Mouse (Mus musculus) CH12.LX (cell line): ENCODE results near the gene Tmem215. TPM values are rescaled to one million over a fixed set of nuclear protein-coding genes. Genes with fewer than 3 reads are reported as not detected.

ENCODE experiments used
- DNase-seq: peaks from one replicate; pipeline ENCODE4 v3.0.0-alpha.2; 2013; ENCODE audit errors: extremely low read depth
- H3K27ac ChIP-seq: 2 replicates; pipeline ENCODE4 v1.5.1; 2012; ENCODE audit warnings: low read depth, mild to moderate bottlenecking, control low read depth, moderate library complexity; ENCODE audit not compliant: insufficient read depth
- H3K27me3 ChIP-seq: replicated peaks from 2 replicates; pipeline ENCODE3; 2012; ENCODE audit warnings: inconsistent platforms
- H3K36me3 ChIP-seq, 2 experiments: replicated peaks in 1 of 2; 2 replicates each; pipeline versions ENCODE3 to v1.6.1; 2012; ENCODE audit warnings: inconsistent platforms in 1 of 2, low read length in 1 of 2, mild to moderate bottlenecking in 1 of 2, mixed read lengths in 1 of 2, moderate library complexity in 1 of 2; ENCODE audit not compliant: control insufficient read depth in 1 of 2, insufficient read depth in 1 of 2
- H3K4me1 ChIP-seq, 2 experiments: 2 replicates each; pipeline ENCODE4 v1.6.1; 2012; ENCODE audit warnings: inconsistent platforms in 1 of 2, moderate library complexity in 1 of 2; ENCODE audit not compliant: insufficient read depth in 2 of 2, control insufficient read depth in 1 of 2
- H3K4me2 ChIP-seq: 2 replicates; pipeline ENCODE4 v1.6.1; 2012; ENCODE audit warnings: low read depth, mild to moderate bottlenecking, control low read depth; ENCODE audit not compliant: poor library complexity, insufficient read depth, severe bottlenecking
- H3K4me3 ChIP-seq, 3 experiments: fragments of 150-350 bp in 1 of 3; sonication (generic) in 1 of 3; replicated peaks in 1 of 3; 2 replicates each; pipeline versions ENCODE3 to v1.5.1; 2011 to 2012; ENCODE audit warnings: low read depth in 2 of 3, low read length in 2 of 3, mild to moderate bottlenecking in 2 of 3, moderate library complexity in 2 of 3, control low read depth in 1 of 3, improper control_type of control experiment in 1 of 3, inconsistent platforms in 1 of 3, mixed read lengths in 1 of 3; ENCODE audit not compliant: poor library complexity in 1 of 3
- H3K79me2 ChIP-seq: replicated peaks from 2 replicates; pipeline ENCODE4 v1.6.1; 2012; ENCODE audit warnings: mild to moderate bottlenecking, moderate library complexity; ENCODE audit not compliant: control insufficient read depth, poor library complexity, insufficient read depth, severe bottlenecking; ENCODE audit errors: extremely low read depth
- H3K9ac ChIP-seq: 2 replicates; pipeline ENCODE4 v1.6.1; 2012; ENCODE audit warnings: low read depth, mild to moderate bottlenecking, control low read depth, moderate library complexity; ENCODE audit not compliant: insufficient read depth
- H3K9me3 ChIP-seq: replicated peaks from 2 replicates; pipeline ENCODE3; 2012; ENCODE audit warnings: low read length, inconsistent platforms, mixed read lengths
- CHD1 ChIP-seq: IDR thresholded peaks from 2 replicates; pipeline ENCODE4 v1.6.1; 2012; ENCODE audit warnings: low read depth, low read length, improper control_type of control experiment, inconsistent platforms
- CTCF ChIP-seq, 2 experiments: IDR thresholded peaks in 1 of 2; conservative IDR thresholded peaks in 1 of 2; 2 replicates each; pipeline ENCODE4 v1.5.1; 2011 to 2012; ENCODE audit warnings: low read depth in 2 of 2, low read length in 2 of 2, improper control_type of control experiment in 1 of 2, inconsistent platforms in 1 of 2, mild to moderate bottlenecking in 1 of 2, moderate library complexity in 1 of 2
- E2F4 ChIP-seq: IDR thresholded peaks from 2 replicates; pipeline ENCODE4 v1.6.1; 2011; ENCODE audit warnings: low read depth, low read length, improper control_type of control experiment; ENCODE audit not compliant: insufficient replicate concordance
- GABPA ChIP-seq: IDR thresholded peaks from 2 replicates; pipeline ENCODE4 v1.6.1; 2012; ENCODE audit warnings: low read depth, low read length, improper control_type of control experiment, inconsistent platforms; ENCODE audit not compliant: insufficient replicate concordance
- MAX ChIP-seq: IDR thresholded peaks from 2 replicates; pipeline ENCODE4 v1.6.1; 2011; ENCODE audit warnings: low read length, improper control_type of control experiment
- MAZ ChIP-seq: IDR thresholded peaks from 2 replicates; pipeline ENCODE4 v1.6.1; 2012; ENCODE audit warnings: low read depth, mild to moderate bottlenecking, inconsistent platforms, low read length, improper control_type of control experiment, moderate library complexity
- MEF2A ChIP-seq: IDR thresholded peaks from 2 replicates; pipeline ENCODE4 v1.6.1; 2014; ENCODE audit warnings: low read depth, mild to moderate bottlenecking, inconsistent platforms, low read length, improper control_type of control experiment, borderline replicate concordance
- MXI1 ChIP-seq: IDR thresholded peaks from 2 replicates; pipeline ENCODE4 v1.6.1; 2011; ENCODE audit warnings: mild to moderate bottlenecking, low read depth, low read length, improper control_type of control experiment
- MYC ChIP-seq: IDR thresholded peaks from 2 replicates; pipeline ENCODE4 v1.6.1; 2011; ENCODE audit warnings: low read depth, mild to moderate bottlenecking, improper control_type of control experiment, low read length
- NRF1 ChIP-seq: IDR thresholded peaks from 2 replicates; pipeline ENCODE4 v1.6.1; 2014; ENCODE audit warnings: low read depth, mild to moderate bottlenecking, inconsistent platforms, low read length, improper control_type of control experiment, moderate library complexity
- PAX5 ChIP-seq: IDR thresholded peaks from 2 replicates; pipeline ENCODE4 v1.6.1; 2012; ENCODE audit warnings: low read length, inconsistent platforms, mixed read lengths
- POLR2A ChIP-seq: IDR thresholded peaks from 2 replicates; pipeline ENCODE4 v1.6.1; 2011; ENCODE audit warnings: low read depth, mild to moderate bottlenecking, improper control_type of control experiment, low read length
- POLR2AphosphoS2 ChIP-seq: IDR thresholded peaks from 2 replicates; pipeline ENCODE4 v1.6.1; 2011; ENCODE audit warnings: low read depth, low read length, improper control_type of control experiment
- SMC3 ChIP-seq: IDR thresholded peaks from 2 replicates; pipeline ENCODE4 v1.6.1; 2011; ENCODE audit warnings: low read depth, low read length, improper control_type of control experiment
- TBP ChIP-seq: conservative IDR thresholded peaks from 2 replicates; pipeline ENCODE4 v1.6.1; 2011; ENCODE audit warnings: low read depth, low read length, improper control_type of control experiment
- USF1 ChIP-seq: IDR thresholded peaks from 2 replicates; pipeline ENCODE4 v1.6.1; 2014; ENCODE audit warnings: low read depth, mild to moderate bottlenecking, inconsistent platforms, low read length, improper control_type of control experiment
- ZC3H11A ChIP-seq: IDR thresholded peaks from 2 replicates; pipeline ENCODE4 v1.6.1; 2012; ENCODE audit warnings: low read depth, mild to moderate bottlenecking, inconsistent platforms, low read length, improper control_type of control experiment
- dilution Hi-C: fragments of 300-500 bp; cut with MboI; formaldehyde crosslinking; loops from 2 replicates; pipeline ENCODE4 v1.14.3; 2020; ENCODE audit warnings: low sequenced_read_pairs; ENCODE audit not compliant: extremely low pct_unique_long_range_greater_than_20kb, extremely low pct_ligation_motif_present
- in situ Hi-C: fragments of 300-500 bp; cut with MboI; formaldehyde crosslinking; loops from 3 replicates; pipeline ENCODE4 v1.14.3; 2019; ENCODE audit warnings: low sequenced_read_pairs, low pct_ligation_motif_present, low pct_unique_long_range_greater_than_20kb, mixed read lengths
- polyA plus RNA-seq: library from polyadenylated mRNA; unstranded; fragments of >175 nt; gene quantifications from 2 replicates; pipeline ENCODE4 v1.2.1, GENCODE M21; 2012; ENCODE audit warnings: low read depth; ENCODE audit not compliant: insufficient read length
- total RNA-seq, 2 experiments: library from RNA; depleted of rRNA; stranded (reverse); fragments of 300-350 nt in 1 of 2; fragments of >200 nt in 1 of 2; gene quantifications; 2 replicates each; pipeline ENCODE4 v1.2.3; 2012 to 2014

Tmem215 gene
- total and polyA plus RNA-seq, 3 experiments: not detected

DNA sequence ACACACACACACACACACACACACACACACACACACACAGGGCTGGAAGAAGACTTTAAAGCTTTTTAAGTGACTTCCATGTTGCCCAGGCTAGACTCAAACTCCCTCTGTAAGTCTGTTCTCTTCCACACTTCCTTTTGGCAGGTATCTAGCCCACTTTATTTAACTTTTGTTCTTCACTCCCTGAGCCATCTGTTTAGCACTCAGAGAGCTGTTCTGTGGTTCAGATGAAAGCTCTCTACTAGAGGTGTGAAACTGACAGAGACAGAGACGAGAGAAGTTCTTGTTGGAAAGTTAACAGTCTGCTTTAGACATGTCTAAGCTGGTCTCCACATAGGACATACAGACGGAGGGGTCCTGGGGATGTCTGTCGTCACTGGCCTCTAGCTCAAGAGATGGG is 30.5 kb downstream of the Tmem215 start:
- no peak for TF ChIP-seq MEF2A
- TF ChIP-seq CTCF (conservative IDR thresholded peaks at IDR 0.05 in 1 of 2, IDR thresholded peaks at IDR 0.05 in 1 of 2; ENCODE audit: low read depth in 2 of 2, low read length in 2 of 2): no peak
- no peak for TF ChIP-seq NRF1
- no peak for TF ChIP-seq MXI1
- TF ChIP-seq GABPA: no peak
- TF ChIP-seq ZC3H11A: no peak
- no peak for TF ChIP-seq MYC
- no peak for TF ChIP-seq PAX5
- no peak for TF ChIP-seq POLR2A
- no peak for TF ChIP-seq MAX
- TF ChIP-seq SMC3: no peak
- no peaks in the 10 kb centered on the region for H3K79me2 ChIP-seq
- no peaks in the 10 kb centered on the region for H3K36me3 ChIP-seq
- H3K9me3 ChIP-seq: no peaks in the 10 kb centered on the region
- no peak for DNase-seq
- dilution Hi-C loops (no loop called here), in situ Hi-C loops (no loop called here)
- no peaks in the 10 kb centered on the region for H3K4me1 ChIP-seq
- H3K4me3 ChIP-seq: no peak overlapping the region
- H3K9ac ChIP-seq: no peak overlapping the region
- no peaks in the 10 kb centered on the region for H3K27me3 ChIP-seq
- no peak overlapping the region for H3K27ac ChIP-seq
- H3K4me2 ChIP-seq: no peak overlapping the region

GRCm38 (mm10) chr4:40509534-40509933 is 37.6 kb downstream of the Tmem215 start:
- Histone ChIP-seq H3K27ac (no peak overlapping the region), H3K4me1 (no peaks in the 10 kb centered on the region), H3K4me3 (no peak overlapping the region), H3K79me2 (no peaks in the 10 kb centered on the region), H3K36me3 (no peaks in the 10 kb centered on the region), H3K9me3 (no peaks in the 10 kb centered on the region), H3K9ac (no peak overlapping the region), H3K4me2 (no peak overlapping the region), H3K27me3 (no peaks in the 10 kb centered on the region)
- no peak for TF ChIP-seq NRF1
- no peak for TF ChIP-seq E2F4
- no peak for TF ChIP-seq MYC
- no peak for TF ChIP-seq TBP
- TF ChIP-seq CHD1: no peak
- TF ChIP-seq PAX5: no peak
- in situ Hi-C loops (no loop called here), dilution Hi-C loops (no loop called here)
- no peak for DNase-seq

DNA sequence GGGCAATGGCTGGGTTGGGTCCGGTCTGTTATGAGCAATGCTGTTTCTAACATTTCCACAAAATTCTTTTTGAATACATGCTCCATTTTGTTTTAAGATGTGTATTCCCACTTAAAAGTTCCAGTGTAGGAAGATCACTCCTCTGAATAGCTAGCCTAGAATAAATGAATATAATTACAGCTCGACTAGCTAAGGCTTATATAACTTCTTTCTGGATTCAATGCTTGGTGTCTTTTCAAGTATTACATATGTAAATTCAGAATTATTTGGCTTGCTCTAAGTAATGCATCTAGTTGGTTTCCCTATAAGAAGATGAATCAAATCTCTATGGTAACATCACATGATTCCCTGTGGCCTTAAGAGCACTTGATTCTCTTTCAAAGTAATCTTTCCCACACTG is 41.3 kb downstream of the Tmem215 start:
- Histone ChIP-seq H3K36me3 (no peaks in the 10 kb centered on the region), H3K4me2 (no peak overlapping the region), H3K27me3 (no peaks in the 10 kb centered on the region), H3K27ac (no peak overlapping the region), H3K9ac (no peak overlapping the region), H3K4me1 (no peaks in the 10 kb centered on the region), H3K4me3 (no peak overlapping the region), H3K79me2 (no peaks in the 10 kb centered on the region), H3K9me3 (no peaks in the 10 kb centered on the region)
- no peak for DNase-seq
- dilution Hi-C loops (no loop called here), in situ Hi-C loops (no loop called here)
- TF ChIP-seq USF1 (no peak), CHD1 (no peak), MAZ (no peak), POLR2AphosphoS2 (no peak)
